ENCODE assay signal across 24 mouse cellular contexts in the genomic region with DNA sequence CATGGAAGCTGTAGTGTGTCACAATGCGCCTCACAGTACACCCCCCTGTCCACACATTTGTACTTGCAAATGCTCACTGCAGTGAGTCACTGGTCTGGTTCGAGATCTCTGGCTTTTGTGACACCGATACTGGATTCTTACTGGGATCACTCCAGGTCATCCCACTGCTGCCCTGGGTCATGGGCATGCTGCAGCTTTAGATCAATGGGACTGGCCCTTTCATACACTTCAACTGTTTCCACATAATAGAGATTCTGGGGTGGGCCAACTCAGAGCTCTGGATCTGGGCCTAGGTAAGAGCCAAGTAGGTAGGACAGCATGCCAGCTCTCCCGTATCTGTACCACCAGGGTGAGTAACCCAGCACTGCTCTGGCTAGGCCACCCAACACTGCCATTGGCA. TPM values are rescaled to one million over a fixed set of nuclear protein-coding genes. Genes with fewer than 3 reads are reported as not detected.
DNase-seq lines count a peak whose midpoint lies in the region; ATAC-seq and TF ChIP-seq lines count a peak whose summit lies in the region.
"Had no signal": no experiment of that assay in that cellular context is flagged by ENCODE, and none has a peak within 500 bp of the region (broad histone marks: within the 10 kb centered on the region; RNA-seq: fewer than 3 reads in every experiment).

No protein-coding gene starts in this region.

- H3K36me3 ChIP-seq in liver, postnatal 0 days (replicated peaks; ENCODE audit: insufficient read depth, low read length), result no peaks in the 10 kb centered on the region
- H3K36me3 ChIP-seq: embryonic facial prominence, embryonic 12.5 days; forebrain, embryonic 12.5 days; heart, embryonic 13.5 days; hindbrain, embryonic 12.5 days had no signal

- H3K4me1 ChIP-seq in liver, postnatal 0 days (ENCODE audit: insufficient read depth), result peaks cover 13% of the 10 kb centered on the region; the same call in 1 of the 2 replicates
- H3K4me1 ChIP-seq: embryonic facial prominence, embryonic 12.5 days; forebrain, embryonic 12.5 days had no signal

- H3K4me3 ChIP-seq in layer of hippocampus, adult 2 months, result no peak overlapping the region
- H3K4me3 ChIP-seq in liver, postnatal 0 days (ENCODE audit: low read depth, low read length), result no peak overlapping the region
- H3K4me3 ChIP-seq: embryonic facial prominence, embryonic 12.5 days; forebrain, embryonic 12.5 days; heart, embryonic 13.5 days; hindbrain, embryonic 12.5 days had no signal

- no peak for TF ChIP-seq CTCF in layer of hippocampus, adult 2 months (conservative IDR thresholded peaks at IDR 0.05)
- TF ChIP-seq CTCF in liver, postnatal 0 days (IDR thresholded peaks at IDR 0.05; ENCODE audit: low read depth), result no peak

- DNase-seq in adrenal gland, adult (ENCODE audit: inconsistent age in 2 of 2, low spot score in 1 of 2), result peak; percentile 43 to 59
- no peak for DNase-seq in adrenal gland, postnatal 10 days
- no peak for DNase-seq in layer of hippocampus, adult 2 months (ENCODE audit: low spot score in 2 of 2)
- no peak for DNase-seq in layer of hippocampus, postnatal 25 days (ENCODE audit: extremely low spot score in 1 of 2, low spot score in 1 of 2)
- DNase-seq in liver, postnatal 0 days, result no peak
- no peak for DNase-seq in liver
- DNase-seq in right cerebral cortex, adult 2 months (ENCODE audit: low spot score in 2 of 2), result no peak
- DNase-seq: adrenal gland, adult 8-10 months; B cell, adult 2 months; cerebellum, adult 11 months; cerebellum, adult 8-10 months; cerebellum, postnatal 14 days; embryo, embryonic 11 days; gastrocnemius, postnatal 14 days; heart, postnatal 4 days had no signal

- H3K4me2 ChIP-seq in liver, postnatal 0 days (ENCODE audit: low read depth, low read length), result no peak overlapping the region
- H3K4me2 ChIP-seq: embryonic facial prominence, embryonic 12.5 days; forebrain, embryonic 12.5 days; heart, embryonic 13.5 days; hindbrain, embryonic 12.5 days had no signal

- ATAC-seq in liver, postnatal 0 days, result peak; percentile 76
- ATAC-seq: CD4-positive, CD25-positive, alpha-beta regulatory T cell, adult 4 months; forebrain, embryonic 16.5 days; hindbrain, embryonic 16.5 days; inflammation-experienced regulatory T-cells, adult 6 months had no signal

- H3K27me3 ChIP-seq in liver, postnatal 0 days (ENCODE audit: insufficient read depth, low read length), result no peaks in the 10 kb centered on the region
- H3K27me3 ChIP-seq: embryonic facial prominence, embryonic 12.5 days; forebrain, embryonic 12.5 days; heart, embryonic 13.5 days; hindbrain, embryonic 12.5 days had no signal

- no peak for TF ChIP-seq EP300 in liver, postnatal 0 days (IDR thresholded peaks at IDR 0.05; ENCODE audit: low read depth)

- WGBS in liver, postnatal 0 days (ENCODE audit: insufficient replicate concordance), result 79% methylated on average over 4 of the region's 4 CpGs

- H3K9ac ChIP-seq in liver, postnatal 0 days (replicated peaks), result no peak overlapping the region
- H3K9ac ChIP-seq: embryonic facial prominence, embryonic 12.5 days; forebrain, embryonic 12.5 days; heart, embryonic 13.5 days; hindbrain, embryonic 12.5 days had no signal

- H3K9me3 ChIP-seq in liver, postnatal 0 days (ENCODE audit: low read length), result no peaks in the 10 kb centered on the region
- H3K9me3 ChIP-seq: embryonic facial prominence, embryonic 12.5 days; forebrain, embryonic 12.5 days; G1E; heart, embryonic 13.5 days; hindbrain, embryonic 12.5 days had no signal

- H3K27ac ChIP-seq in layer of hippocampus, adult 2 months, result 0 out of 2 replicates have a peak overlapping the region, but pooled peaks have one; percentile 32
- H3K27ac ChIP-seq in liver, postnatal 0 days (ENCODE audit: low read depth), result no peak overlapping the region
- H3K27ac ChIP-seq: embryonic facial prominence, embryonic 12.5 days; forebrain, embryonic 12.5 days; heart, embryonic 13.5 days; hindbrain, embryonic 12.5 days had no signal

RNA-seq across cellular contexts. Expression of a gene that starts 16.1 kb away (rescaled TPM):
- total RNA-seq in adrenal gland, postnatal 10 days (2021), result 10 to 100 TPM; 20.4 to 21.8 TPM
- total RNA-seq in layer of hippocampus, adult 2 months (2021), result 100 to 1,000 TPM; 101 to 106 TPM
- total RNA-seq in layer of hippocampus, postnatal 25 days (2021), result 10 to 100 TPM; 89.5 to 91.9 TPM
- 4.3 and 4.5 TPM in 2 replicates for polyA plus RNA-seq in liver, postnatal 0 days (2015; fragmentation: Nextera tagmentation; extraction: Ambion mirVana)

Comparison
In these comparisons a context has a peak if more than half of its experiments do, and no peak if none do; other contexts are left out.
1. DNase-seq: peak in adrenal gland, adult (2 of 2); none in adrenal gland, postnatal 10 days (single experiment), layer of hippocampus, adult 2 months (0 of 2), layer of hippocampus, postnatal 25 days (0 of 2), liver, postnatal 0 days (single experiment), liver (single experiment) and right cerebral cortex, adult 2 months (0 of 2).